Mouse (Mus musculus) bone marrow macrophage, adult 2 months (primary cell): ENCODE results near the gene Phf21a. TPM values are rescaled to one million over a fixed set of nuclear protein-coding genes. Genes with fewer than 3 reads are reported as not detected.
A peak's percentile ranks its signal among the peaks of the same experiment; 100 is the strongest.

ENCODE experiments used
- H3K27ac ChIP-seq: 2 replicates; pipeline ENCODE4 v1.5.1; 2012; ENCODE audit warnings: low read depth, low read length; ENCODE audit not compliant: insufficient read depth
- H3K4me1 ChIP-seq: 2 replicates; pipeline ENCODE4 v1.6.1; 2012; ENCODE audit warnings: low read length; ENCODE audit not compliant: control insufficient read depth, insufficient read depth
- H3K4me3 ChIP-seq: 2 replicates; pipeline ENCODE4 v1.5.1; 2012; ENCODE audit warnings: mild to moderate bottlenecking, low read length, moderate library complexity; ENCODE audit not compliant: insufficient read depth
- CTCF ChIP-seq: IDR thresholded peaks from 2 replicates; pipeline ENCODE4 v1.5.1; 2012; ENCODE audit warnings: low read depth, mild to moderate bottlenecking, low read length, moderate library complexity
- POLR2A ChIP-seq: IDR thresholded peaks from 2 replicates; pipeline ENCODE4 v1.6.1; 2012; ENCODE audit warnings: mild to moderate bottlenecking, low read depth, low read length, borderline replicate concordance
- polyA plus RNA-seq: library from polyadenylated mRNA; stranded (reverse); fragments of >200 nt; gene quantifications from 2 replicates; pipeline ENCODE4 v1.2.4, GENCODE M21; 2012; ENCODE audit not compliant: missing spikeins, insufficient read depth, insufficient read length

Gene Phf21a
- polyA plus RNA-seq, 1 experiment, result 81.5 TPM

GRCm38 (mm10) chr2:92174265-92174664, 81.3 kb downstream of the Phf21a start:
- Histone ChIP-seq H3K27ac (no peak overlapping the region), H3K4me1 (peaks cover 4% of the 10 kb centered on the region; the same call in 1 of the 2 replicates), H3K4me3 (no peak overlapping the region)
- TF ChIP-seq POLR2A, result no peak
- no peak for TF ChIP-seq CTCF

- Histone ChIP-seq H3K4me3 (no peak overlapping the region), H3K4me1 (peaks cover 4% of the 10 kb centered on the region; the same call in 1 of the 2 replicates), H3K27ac (no peak overlapping the region)
- no peak for TF ChIP-seq POLR2A
Observed at GRCm38 (mm10) chr2:92175002-92175401, 82.1 kb downstream of the Phf21a start.

GRCm38 (mm10) chr2:92176292-92176691, 83.4 kb downstream of the Phf21a start:
- H3K4me3 ChIP-seq, result no peak overlapping the region
- peaks cover 4% of the 10 kb centered on the region; the same call in 1 of the 2 replicates for H3K4me1 ChIP-seq
- TF ChIP-seq CTCF (no peak), POLR2A (no peak)
- no peak overlapping the region for H3K27ac ChIP-seq

DNA sequence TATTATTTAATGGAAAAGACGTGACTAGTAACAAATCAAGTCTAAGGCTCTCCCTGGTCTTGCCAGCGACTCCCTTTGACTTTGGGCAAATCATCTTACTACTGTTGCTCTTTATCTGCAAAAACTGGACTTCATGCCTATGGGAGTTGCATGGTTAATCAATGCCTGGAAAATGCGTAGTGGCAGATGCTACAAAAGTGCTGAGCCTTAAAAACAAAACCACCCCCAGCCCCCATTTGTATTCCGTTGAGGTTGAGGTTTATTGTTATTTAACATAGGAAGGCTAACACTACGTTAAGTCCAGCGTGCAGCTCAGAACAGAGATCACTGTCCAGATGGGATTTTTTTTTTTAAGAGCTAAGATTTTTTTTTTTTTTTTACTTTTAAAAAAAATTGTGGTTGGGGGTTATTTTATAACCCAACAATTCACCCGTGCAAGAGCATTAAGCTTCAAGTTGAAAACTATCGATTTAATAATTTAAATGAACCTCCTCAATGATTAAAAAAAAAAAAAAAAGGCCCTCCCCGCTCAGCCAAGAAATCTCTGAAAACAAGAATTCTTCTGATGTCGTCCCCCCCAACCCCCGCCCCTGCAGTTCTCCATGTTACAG, 89.3 kb downstream of the Phf21a start:
- no peak for TF ChIP-seq POLR2A
- no peak for TF ChIP-seq CTCF
- H3K4me3 ChIP-seq, result peak overlapping the region; percentile 64
- H3K4me1 ChIP-seq, result peaks cover 7% of the 10 kb centered on the region
- no peak overlapping the region; the same call in 1 of the 2 replicates for H3K27ac ChIP-seq

- no peak for TF ChIP-seq POLR2A
- TF ChIP-seq CTCF, result no peak
- H3K4me1 ChIP-seq, result peaks cover 7% of the 10 kb centered on the region
- H3K4me3 ChIP-seq, result peak overlapping the region; percentile 64
- H3K27ac ChIP-seq, result peak overlapping the region; percentile 85
Observed at GRCm38 (mm10) chr2:92182981-92183501, 90.1 kb downstream of the Phf21a start.

- peaks cover 7% of the 10 kb centered on the region for H3K4me1 ChIP-seq
- TF ChIP-seq POLR2A (no peak), CTCF (no peak)
- H3K27ac ChIP-seq, result peak overlapping the region; percentile 81
- peak overlapping the region; percentile 85 for H3K4me3 ChIP-seq
Observed at GRCm38 (mm10) chr2:92183613-92184076, 90.7 kb downstream of the Phf21a start.

DNA sequence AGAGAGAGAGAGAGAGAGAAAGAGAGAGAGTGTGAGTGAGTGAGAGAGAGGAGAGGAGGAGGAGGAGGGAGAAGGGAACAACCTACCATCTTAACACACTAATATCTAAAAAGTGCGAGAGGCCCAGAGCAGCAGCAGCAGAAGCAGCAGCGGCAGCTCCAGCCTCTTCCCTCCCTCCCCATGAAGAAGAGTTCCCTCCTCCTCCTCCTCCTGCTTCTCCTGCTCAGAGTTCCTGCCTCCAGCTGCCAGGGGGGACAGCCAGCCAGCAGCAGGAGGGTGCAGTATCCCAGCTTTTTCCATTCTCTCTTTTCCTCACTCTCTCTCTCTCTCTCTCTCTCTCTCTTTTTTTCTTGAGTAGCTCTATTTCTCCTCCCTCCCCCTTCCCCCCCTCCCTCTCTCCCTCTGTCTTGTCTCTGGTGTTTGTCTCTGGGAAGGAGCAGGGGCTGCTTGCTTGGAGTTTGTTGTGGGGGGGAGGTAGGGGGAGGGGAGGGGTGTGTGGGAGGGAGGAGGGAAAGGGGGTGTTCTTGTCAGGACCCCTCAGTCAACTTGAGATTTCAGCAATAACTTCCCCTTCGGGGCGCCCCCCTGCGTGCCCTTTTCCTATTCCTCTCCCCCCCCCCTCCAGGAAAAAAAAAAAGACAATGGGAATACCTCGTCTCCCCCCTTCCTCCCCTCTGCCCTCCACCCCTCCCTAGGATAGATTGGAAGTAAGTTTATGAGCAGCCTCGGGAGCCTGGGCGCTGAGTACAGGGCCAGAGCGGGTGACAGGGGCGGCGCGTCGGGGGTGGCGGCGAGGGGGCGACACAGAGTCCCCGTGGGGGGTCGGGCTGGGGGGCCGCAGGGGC, 91.4 kb downstream of the Phf21a start:
- Histone ChIP-seq H3K4me1 (peaks cover 7% of the 10 kb centered on the region), H3K27ac (peak overlapping the region; percentile 81), H3K4me3 (peak overlapping the region; percentile 85)
- TF ChIP-seq CTCF (no peak), POLR2A (no peak)

DNA sequence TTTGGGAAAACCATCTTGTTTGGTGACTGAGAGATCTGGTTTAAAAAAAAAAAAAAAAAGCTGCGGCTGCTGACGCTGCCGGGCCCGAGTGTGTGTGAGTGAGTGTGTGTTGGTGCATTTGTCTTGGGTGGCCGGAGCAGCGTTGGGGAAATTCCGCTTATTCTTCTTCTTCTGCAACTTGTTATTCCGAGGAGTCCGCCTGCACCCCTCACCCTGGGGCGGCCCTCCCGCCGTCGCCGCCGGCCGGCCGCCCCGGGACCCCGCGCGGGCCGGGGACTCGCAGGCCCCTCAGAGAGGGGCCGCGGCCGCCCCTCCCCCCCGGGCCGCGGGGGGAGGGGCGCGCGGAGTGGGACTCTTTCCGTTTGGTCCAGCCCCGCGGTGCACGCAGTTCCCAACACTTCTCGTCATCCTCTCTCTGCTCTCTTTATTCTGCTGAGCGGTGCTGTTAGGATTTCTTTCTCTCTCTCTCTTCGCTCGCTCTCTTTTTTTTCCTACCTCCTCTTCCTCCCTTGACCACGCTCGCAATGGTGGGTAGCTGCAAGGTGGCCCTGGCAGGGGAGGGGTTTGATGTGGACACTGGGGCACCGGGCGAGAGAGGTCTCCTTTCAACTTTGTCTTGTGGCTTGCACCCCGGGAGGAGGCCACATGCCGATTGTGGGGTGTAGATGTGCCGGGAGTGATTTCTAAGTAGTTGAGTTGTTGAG, 92.3 kb downstream of the Phf21a start:
- Histone ChIP-seq H3K27ac (peak overlapping the region; percentile 82), H3K4me3 (peak overlapping the region; percentile 77), H3K4me1 (peaks cover 9% of the 10 kb centered on the region)
- no peak for TF ChIP-seq CTCF
- no peak for TF ChIP-seq POLR2A

DNA sequence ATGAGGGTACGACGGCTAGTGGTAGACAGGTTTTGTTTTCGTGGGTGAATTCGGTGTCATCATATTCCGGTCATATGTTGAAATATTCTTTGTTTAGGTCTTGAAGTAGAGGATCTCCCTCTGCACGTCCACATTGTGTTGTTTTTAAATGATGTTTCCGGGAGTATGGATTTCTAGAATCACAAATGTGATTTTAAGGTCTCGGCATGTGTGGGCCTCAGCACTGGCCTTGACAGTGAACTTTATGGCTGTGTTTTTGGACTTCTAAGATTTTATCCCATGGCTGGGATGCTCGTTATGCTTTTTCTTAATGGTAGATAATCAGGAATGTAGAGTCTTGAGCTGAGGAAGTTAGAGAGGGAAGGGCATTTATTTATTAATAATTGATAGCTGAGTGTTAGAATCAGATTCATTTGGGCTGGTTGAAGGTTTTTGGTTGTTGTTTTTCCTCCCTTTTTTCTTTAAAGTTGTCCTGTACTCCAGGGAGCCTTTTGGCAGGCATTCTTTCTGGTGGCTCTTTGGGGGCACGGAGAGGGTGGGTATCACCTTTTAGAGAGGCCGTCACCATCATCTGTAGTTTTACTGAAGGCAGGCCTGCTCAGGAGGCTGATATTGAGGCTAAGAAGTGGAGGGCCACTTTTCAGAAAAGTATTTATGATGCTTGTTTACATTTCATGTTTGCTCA, 93.0 kb downstream of the Phf21a start:
- H3K27ac ChIP-seq, result peak overlapping the region; percentile 82
- peaks cover 9% of the 10 kb centered on the region for H3K4me1 ChIP-seq
- no peak for TF ChIP-seq POLR2A
- TF ChIP-seq CTCF, result no peak
- H3K4me3 ChIP-seq, result peak overlapping the region; percentile 77
